Mouse (Mus musculus) midbrain, embryonic 11.5 days (tissue): ENCODE data around the gene Izumo4. TPM values are rescaled to one million over a fixed set of nuclear protein-coding genes. Genes with fewer than 3 reads are reported as not detected.

ENCODE experiments used
- ATAC-seq: fragments of 200-750 bp; cut with Nextera tagmentation; 2 replicates; pipeline ENCODE4 v1.8.0; 2017; ENCODE audit warnings: moderate TSS enrichment, moderate library complexity; ENCODE audit not compliant: low FRiP score
- DNase-seq: peaks from one replicate; pipeline ENCODE4 v3.0.0; 2015; ENCODE audit warnings: low spot score; ENCODE audit errors: missing footprints
- H3K27ac ChIP-seq: fragments of 300-500 bp; sonication (generic); 2 replicates; pipeline ENCODE4 v1.5.1; 2014; ENCODE audit warnings: low read depth, low read length
- H3K27me3 ChIP-seq: fragments of 300-500 bp; sonication (generic); 2 replicates; pipeline ENCODE4 v1.6.1; 2014; ENCODE audit warnings: mild to moderate bottlenecking, low read length, moderate library complexity, mixed read lengths; ENCODE audit not compliant: control insufficient read depth, insufficient read depth
- H3K36me3 ChIP-seq: fragments of 300-500 bp; sonication (generic); 2 replicates; pipeline ENCODE4 v1.6.1; 2014; ENCODE audit warnings: mild to moderate bottlenecking, low read length, moderate library complexity, mixed read lengths; ENCODE audit not compliant: control insufficient read depth, insufficient read depth
- H3K4me1 ChIP-seq: fragments of 300-500 bp; sonication (generic); 2 replicates; pipeline ENCODE4 v1.6.1; 2014; ENCODE audit warnings: low read length; ENCODE audit not compliant: control insufficient read depth, insufficient read depth
- H3K4me2 ChIP-seq: fragments of 300-500 bp; sonication (generic); 2 replicates; pipeline ENCODE4 v1.6.1; 2014; ENCODE audit warnings: mild to moderate bottlenecking, moderate library complexity
- H3K4me3 ChIP-seq: fragments of 300-500 bp; sonication (generic); 2 replicates; pipeline ENCODE4 v1.5.1; 2014; ENCODE audit warnings: low read depth, low read length
- H3K9ac ChIP-seq: fragments of 300-500 bp; sonication (generic); 2 replicates; pipeline ENCODE4 v1.6.1; 2014; ENCODE audit warnings: low read length
- H3K9me3 ChIP-seq: fragments of 300-500 bp; sonication (generic); 2 replicates; pipeline ENCODE4 v1.6.1; 2016; ENCODE audit warnings: low read length; ENCODE audit not compliant: control insufficient read depth
- WGBS: fragments of 180-500 bp; shearing (Covaris S2); extraction: QIAGEN DNeasy Blood & Tissue Kit; methylation state at CpG from one replicate; pipeline ENCODE4 v1.1.7; 2014; 5-methylcytosine and 5-hydroxymethylcytosine counted together
- polyA plus RNA-seq: library from polyadenylated mRNA; unstranded; fragments of >200 nt; fragmentation: Nextera tagmentation; extraction: Ambion mirVana; gene quantifications from 2 replicates; pipeline ENCODE4 v1.2.1, GENCODE M21; 2014

The Izumo4 gene
- polyA plus RNA-seq, 1 experiment from 2014 or later: 6.9 TPM

- H3K27me3 ChIP-seq: no peaks in the 10 kb centered on the region
- H3K9me3 ChIP-seq: no peaks in the 10 kb centered on the region
- WGBS: 97% methylated on average over 6 of the region's 6 CpGs
- H3K4me2 ChIP-seq: no peak overlapping the region
- no peak overlapping the region for H3K27ac ChIP-seq
- no peak overlapping the region for H3K9ac ChIP-seq
- no peak for DNase-seq
- no peak overlapping the region for H3K4me3 ChIP-seq
- H3K36me3 ChIP-seq: peaks cover 25% of the 10 kb centered on the region
- ATAC-seq: no peak
- no peaks in the 10 kb centered on the region for H3K4me1 ChIP-seq
These were observed 30.7 kb downstream of the Izumo4 start for GRCm38 (mm10) chr10:80732611-80733101.

DNA sequence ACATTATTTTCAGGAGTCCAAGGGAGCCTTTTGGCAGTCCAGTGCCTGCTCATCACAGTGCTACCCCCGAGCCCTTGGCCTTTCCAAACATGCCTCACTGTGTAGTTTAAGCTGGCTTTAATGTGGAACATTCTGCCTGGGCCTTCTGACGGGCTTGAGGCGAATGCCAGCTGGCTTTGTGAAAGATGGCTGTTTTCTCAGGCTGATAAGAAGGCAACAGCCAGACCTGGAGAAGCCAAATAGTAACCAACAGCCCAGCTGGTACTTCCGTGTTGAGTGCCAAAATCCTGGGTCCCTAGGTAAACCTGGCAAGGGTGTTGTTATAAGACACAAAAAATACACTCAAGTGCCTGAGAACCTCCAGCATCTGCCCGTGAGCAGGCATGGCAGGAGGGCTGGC lies 34.7 kb downstream of the Izumo4 start:
- Histone ChIP-seq H3K27me3 (no peaks in the 10 kb centered on the region), H3K9me3 (no peaks in the 10 kb centered on the region), H3K9ac (no peak overlapping the region), H3K4me3 (no peak overlapping the region), H3K36me3 (0 out of 2 replicates have a peak, but pooled peaks cover 2% of the 10 kb centered on the region), H3K4me2 (no peak overlapping the region), H3K27ac (no peak overlapping the region), H3K4me1 (peaks cover 13% of the 10 kb centered on the region)
- WGBS: 86% methylated on average over 5 of the region's 5 CpGs
- DNase-seq (no peak), ATAC-seq (no peak)

DNA sequence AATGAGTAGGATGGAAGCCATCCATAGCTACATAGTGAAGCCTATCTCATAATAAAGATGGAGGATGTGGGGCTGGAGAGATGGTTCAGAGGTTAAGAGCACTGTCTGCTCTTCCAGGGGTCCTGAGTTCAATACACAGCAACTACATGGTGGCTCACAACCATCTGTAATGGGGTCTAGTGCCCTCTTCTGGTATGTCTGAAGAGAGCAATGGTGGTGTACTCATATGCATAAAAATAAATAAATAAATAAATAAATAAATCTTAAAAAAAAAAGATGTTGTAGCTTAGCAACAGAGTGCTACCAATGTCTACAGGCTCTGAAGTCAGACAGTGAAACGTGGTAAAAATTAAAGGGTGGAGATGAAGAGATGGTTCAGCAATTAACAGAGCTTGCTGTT lies 36.7 kb downstream of the Izumo4 start:
- no peak for DNase-seq
- H3K4me2 ChIP-seq: no peak overlapping the region
- 70% methylated on average over 1 of the region's 1 CpGs for WGBS
- no peak overlapping the region for H3K4me3 ChIP-seq
- no peaks in the 10 kb centered on the region for H3K36me3 ChIP-seq
- ATAC-seq: no peak
- H3K27me3 ChIP-seq: no peaks in the 10 kb centered on the region
- H3K9me3 ChIP-seq: no peaks in the 10 kb centered on the region
- peaks cover 17% of the 10 kb centered on the region for H3K4me1 ChIP-seq
- no peak overlapping the region for H3K9ac ChIP-seq
- H3K27ac ChIP-seq: no peak overlapping the region

DNA sequence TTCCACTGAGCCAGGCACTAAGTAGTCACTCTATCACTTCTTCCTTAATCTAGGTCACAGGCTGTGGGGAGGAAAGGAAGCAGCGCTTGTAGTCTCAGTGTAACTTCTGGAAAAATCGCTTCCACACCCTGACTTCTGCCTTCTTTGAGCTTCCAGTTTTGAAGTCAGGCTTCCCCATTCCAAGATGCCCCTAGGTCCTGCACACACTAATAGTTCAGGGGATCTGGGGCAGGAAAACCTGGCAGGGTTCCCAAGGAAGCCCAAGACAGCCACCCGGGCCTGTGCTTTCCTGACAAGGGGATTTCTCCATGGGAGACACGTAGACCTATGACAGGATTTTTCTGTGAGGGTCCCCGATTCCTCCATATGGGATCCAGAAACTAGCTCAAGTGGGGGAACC lies 39.2 kb downstream of the Izumo4 start:
- Histone ChIP-seq H3K9me3 (no peaks in the 10 kb centered on the region), H3K27me3 (no peaks in the 10 kb centered on the region), H3K27ac (no peak overlapping the region), H3K9ac (peak overlapping the region; percentile 92), H3K4me3 (peak overlapping the region; percentile 87), H3K4me2 (peak overlapping the region; percentile 70), H3K4me1 (peaks cover 17% of the 10 kb centered on the region), H3K36me3 (no peaks in the 10 kb centered on the region)
- ATAC-seq: no peak
- no peak for DNase-seq
- WGBS: 30% methylated on average over 5 of the region's 5 CpGs

- no peaks in the 10 kb centered on the region for H3K9me3 ChIP-seq
- DNase-seq (no peak), ATAC-seq (no peak)
- peak overlapping the region; percentile 87 for H3K4me3 ChIP-seq
- H3K27me3 ChIP-seq: no peaks in the 10 kb centered on the region
- no peak overlapping the region; the same call in 1 of the 2 replicates for H3K27ac ChIP-seq
- no peaks in the 10 kb centered on the region for H3K36me3 ChIP-seq
- WGBS: under 1% methylated on average over 46 of the region's 46 CpGs
- peaks cover 17% of the 10 kb centered on the region for H3K4me1 ChIP-seq
- H3K4me2 ChIP-seq: peak overlapping the region; percentile 70
- peak overlapping the region; percentile 92 for H3K9ac ChIP-seq
These were observed 39.7 kb downstream of the Izumo4 start for GRCm38 (mm10) chr10:80741634-80742179.

- peak within 1 kb of the TSS; percentile 92 for H3K9ac ChIP-seq
- H3K27ac ChIP-seq: no peak within 1 kb of the TSS; the same call in 1 of the 2 replicates
- no peaks in the 10 kb centered on the region for H3K9me3 ChIP-seq
- H3K4me3 ChIP-seq: peak within 1 kb of the TSS; percentile 87
- H3K27me3 ChIP-seq: no peaks in the 10 kb centered on the region
- ATAC-seq (peak; percentile 99), DNase-seq (peak; percentile 100)
- H3K36me3 ChIP-seq: no peaks in the 10 kb centered on the region
- peaks cover 17% of the 10 kb centered on the region for H3K4me1 ChIP-seq
- WGBS: 4% methylated on average over 25 of the region's 25 CpGs
- H3K4me2 ChIP-seq: peak within 1 kb of the TSS; percentile 70
These were observed 40.4 kb downstream of the Izumo4 start, which contains the start of gene Ap3d1 for GRCm38 (mm10) chr10:80742180-80742978. Gene Ap3d1, minus strand, starts transcription at chr10:80742264.

DNA sequence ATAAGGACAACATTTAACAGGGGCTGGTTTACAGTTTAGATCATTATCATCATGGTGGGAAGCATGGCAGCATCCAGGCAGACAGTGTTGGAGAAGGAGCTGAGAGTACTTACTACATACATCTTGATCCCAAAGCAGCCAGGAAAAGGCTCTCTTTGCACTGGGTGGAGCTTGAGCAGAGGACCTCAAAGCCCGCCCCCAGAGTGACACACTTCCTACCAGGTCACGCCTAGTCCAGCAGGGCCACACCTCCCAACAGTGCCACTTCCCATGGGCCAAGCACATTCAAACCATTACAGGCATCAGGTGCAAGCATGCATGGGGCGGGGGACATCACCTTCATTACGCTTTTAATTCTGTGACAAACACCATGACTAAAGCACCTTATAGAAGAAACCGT lies 42.3 kb downstream of the Izumo4 start:
- no peaks in the 10 kb centered on the region for H3K27me3 ChIP-seq
- H3K4me2 ChIP-seq: no peak overlapping the region
- WGBS: 43% methylated on average over 5 of the region's 5 CpGs
- H3K36me3 ChIP-seq: no peaks in the 10 kb centered on the region
- H3K27ac ChIP-seq: no peak overlapping the region
- H3K9ac ChIP-seq: no peak overlapping the region
- no peaks in the 10 kb centered on the region for H3K9me3 ChIP-seq
- no peak for ATAC-seq
- no peak overlapping the region for H3K4me3 ChIP-seq
- DNase-seq: no peak
- H3K4me1 ChIP-seq: peaks cover 17% of the 10 kb centered on the region

DNA sequence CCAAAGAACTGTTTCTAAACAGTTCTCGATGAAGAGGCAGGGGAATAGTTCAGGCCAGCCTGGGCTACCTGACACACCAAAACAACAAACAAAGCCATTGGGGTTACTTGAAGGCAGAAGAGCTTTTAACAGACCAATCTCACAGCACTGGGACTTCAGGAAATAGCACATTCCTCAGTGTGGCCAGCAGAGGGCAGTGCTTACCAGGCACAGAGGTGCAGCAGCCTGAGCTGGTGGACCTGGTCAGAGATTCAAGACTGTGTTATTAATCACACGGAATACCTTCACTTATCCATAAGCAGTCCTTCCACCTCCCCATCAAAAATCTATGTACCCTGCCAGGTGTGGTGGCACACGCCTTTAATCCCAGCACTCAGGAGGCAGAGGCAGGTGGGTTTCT lies 45.4 kb downstream of the Izumo4 start:
- ATAC-seq: no peak

GRCm38 (mm10) chr10:80748609-80749008 lies 46.6 kb downstream of the Izumo4 start:
- H3K4me3 ChIP-seq: no peak overlapping the region
- no peaks in the 10 kb centered on the region for H3K27me3 ChIP-seq
- no peak overlapping the region for H3K4me2 ChIP-seq
- ATAC-seq (no peak), DNase-seq (peak; percentile 92)
- WGBS: 15% methylated on average over 6 of the region's 6 CpGs
- no peak overlapping the region for H3K27ac ChIP-seq
- H3K9ac ChIP-seq: no peak overlapping the region
- no peaks in the 10 kb centered on the region for H3K36me3 ChIP-seq
- H3K9me3 ChIP-seq: no peaks in the 10 kb centered on the region
- H3K4me1 ChIP-seq: peaks cover 9% of the 10 kb centered on the region; the same call in 1 of the 2 replicates

More for the DNA sequence above, 45.4 kb downstream of the Izumo4 start:
- Histone ChIP-seq H3K9ac (no peak overlapping the region), H3K4me1 (peaks cover 12% of the 10 kb centered on the region; the same call in 1 of the 2 replicates), H3K4me3 (no peak overlapping the region), H3K9me3 (no peaks in the 10 kb centered on the region), H3K27ac (no peak overlapping the region), H3K4me2 (no peak overlapping the region), H3K36me3 (no peaks in the 10 kb centered on the region), H3K27me3 (no peaks in the 10 kb centered on the region)
- WGBS: 20% methylated on average over 3 of the region's 3 CpGs
- peak; percentile 94 for DNase-seq
